Mouse (Mus musculus) heart, embryonic 10.5 days (tissue): ENCODE results near the gene Nup188. TPM values are rescaled to one million over a fixed set of nuclear protein-coding genes. Genes with fewer than 3 reads are reported as not detected.

ENCODE experiments used
- DNase-seq: peaks from one replicate; pipeline ENCODE4 v3.0.0-alpha.2; 2017; ENCODE audit warnings: low spot score
- H3K27ac ChIP-seq: fragments of 300-500 bp; sonication (generic); 2 replicates; pipeline ENCODE4 v1.5.1; 2016; ENCODE audit warnings: mild to moderate bottlenecking
- H3K27me3 ChIP-seq: fragments of 300-500 bp; sonication (generic); 2 replicates; pipeline ENCODE4 v1.6.1; 2016; ENCODE audit warnings: mild to moderate bottlenecking; ENCODE audit not compliant: poor library complexity, insufficient read depth, severe bottlenecking
- H3K36me3 ChIP-seq: fragments of 300-500 bp; sonication (generic); 2 replicates; pipeline ENCODE4 v1.6.1; 2016; ENCODE audit warnings: mild to moderate bottlenecking, moderate library complexity
- H3K4me1 ChIP-seq: fragments of 300-500 bp; sonication (generic); 2 replicates; pipeline ENCODE4 v1.6.1; 2016; ENCODE audit warnings: mild to moderate bottlenecking
- H3K4me3 ChIP-seq: fragments of 300-500 bp; sonication (generic); 2 replicates; pipeline ENCODE4 v1.5.1; 2016; ENCODE audit warnings: mild to moderate bottlenecking, moderate library complexity
- H3K9me3 ChIP-seq: fragments of 300-500 bp; sonication (generic); 2 replicates; pipeline ENCODE4 v1.6.1; 2016; ENCODE audit warnings: mild to moderate bottlenecking, moderate library complexity
- WGBS: fragments of 180-500 bp; shearing (Covaris S2); methylation state at CpG from one replicate; pipeline ENCODE4 v1.1.7; 2016; 5-methylcytosine and 5-hydroxymethylcytosine counted together
- polyA plus RNA-seq: library from polyadenylated mRNA; unstranded; fragments of >200 nt; fragmentation: Nextera tagmentation; extraction: Ambion mirVana; gene quantifications from 2 replicates; pipeline ENCODE4 v1.2.1, GENCODE M21; 2016

The Nup188 gene
- polyA plus RNA-seq, 1 experiment from 2014 or later = 46.5 TPM

- peaks cover 96% of the 10 kb centered on the region for H3K36me3 ChIP-seq
- WGBS = 90% methylated on average over 7 of the region's 7 CpGs
- no peak for DNase-seq
- no peak overlapping the region for H3K4me3 ChIP-seq
- H3K9me3 ChIP-seq = no peaks in the 10 kb centered on the region
- H3K27ac ChIP-seq = no peak overlapping the region
- H3K4me1 ChIP-seq = no peaks in the 10 kb centered on the region
- H3K27me3 ChIP-seq = no peaks in the 10 kb centered on the region
Observed at GRCm38 (mm10) chr2:30323111-30323510, 36.9 kb downstream of the Nup188 start.

GRCm38 (mm10) chr2:30325296-30325695 lies 39.1 kb downstream of the Nup188 start:
- Histone ChIP-seq H3K4me1 (no peaks in the 10 kb centered on the region), H3K36me3 (peaks cover 99% of the 10 kb centered on the region), H3K4me3 (no peak overlapping the region), H3K27ac (no peak overlapping the region), H3K27me3 (no peaks in the 10 kb centered on the region), H3K9me3 (no peaks in the 10 kb centered on the region)
- DNase-seq = no peak
- 92% methylated on average over 5 of the region's 5 CpGs for WGBS

GRCm38 (mm10) chr2:30327276-30327675 lies 41.1 kb downstream of the Nup188 start:
- Histone ChIP-seq H3K9me3 (no peaks in the 10 kb centered on the region), H3K4me3 (no peak overlapping the region), H3K4me1 (no peaks in the 10 kb centered on the region), H3K27ac (no peak overlapping the region), H3K27me3 (no peaks in the 10 kb centered on the region), H3K36me3 (peaks cover 99% of the 10 kb centered on the region)
- no peak for DNase-seq
- 91% methylated on average over 7 of the region's 7 CpGs for WGBS

GRCm38 (mm10) chr2:30328791-30329190 lies 42.6 kb downstream of the Nup188 start:
- Histone ChIP-seq H3K27me3 (no peaks in the 10 kb centered on the region), H3K9me3 (no peaks in the 10 kb centered on the region), H3K4me3 (no peak overlapping the region), H3K36me3 (peaks cover 99% of the 10 kb centered on the region), H3K4me1 (no peaks in the 10 kb centered on the region), H3K27ac (no peak overlapping the region)
- 92% methylated on average over 3 of the region's 3 CpGs for WGBS
- DNase-seq = no peak

- no peak overlapping the region for H3K27ac ChIP-seq
- 0 out of 2 replicates have a peak, but pooled peaks cover 8% of the 10 kb centered on the region for H3K4me1 ChIP-seq
- H3K4me3 ChIP-seq = no peak overlapping the region
- no peaks in the 10 kb centered on the region for H3K27me3 ChIP-seq
- H3K9me3 ChIP-seq = no peaks in the 10 kb centered on the region
- peaks cover 98% of the 10 kb centered on the region for H3K36me3 ChIP-seq
- 96% methylated on average over 2 of the region's 2 CpGs for WGBS
- no peak for DNase-seq
Observed at GRCm38 (mm10) chr2:30335324-30335723, 49.1 kb downstream of the Nup188 start.

GRCm38 (mm10) chr2:30336174-30336915 lies 50.1 kb downstream of the Nup188 start:
- Histone ChIP-seq H3K27ac (no peak overlapping the region; the same call in 1 of the 2 replicates), H3K4me3 (no peak overlapping the region), H3K36me3 (peaks cover 98% of the 10 kb centered on the region), H3K9me3 (no peaks in the 10 kb centered on the region), H3K4me1 (0 out of 2 replicates have a peak, but pooled peaks cover 8% of the 10 kb centered on the region), H3K27me3 (no peaks in the 10 kb centered on the region)
- WGBS = 85% methylated on average over 16 of the region's 16 CpGs
- DNase-seq = no peak

- WGBS = 65% methylated on average over 12 of the region's 12 CpGs
- H3K27me3 ChIP-seq = no peaks in the 10 kb centered on the region
- 0 out of 2 replicates have a peak, but pooled peaks cover 8% of the 10 kb centered on the region for H3K4me1 ChIP-seq
- H3K9me3 ChIP-seq = no peaks in the 10 kb centered on the region
- no peak overlapping the region for H3K27ac ChIP-seq
- peaks cover 98% of the 10 kb centered on the region for H3K36me3 ChIP-seq
- no peak overlapping the region for H3K4me3 ChIP-seq
- peak; percentile 76 for DNase-seq
Observed at GRCm38 (mm10) chr2:30337179-30337578, 51.0 kb downstream of the Nup188 start.

GRCm38 (mm10) chr2:30342061-30342460 lies 55.9 kb downstream of the Nup188 start:
- no peak for DNase-seq
- Histone ChIP-seq H3K4me1 (0 out of 2 replicates have a peak, but pooled peaks cover 7% of the 10 kb centered on the region), H3K4me3 (no peak overlapping the region), H3K36me3 (peaks cover 99% of the 10 kb centered on the region), H3K27ac (no peak overlapping the region), H3K27me3 (no peaks in the 10 kb centered on the region), H3K9me3 (no peaks in the 10 kb centered on the region)
- WGBS = 90% methylated on average over 3 of the region's 3 CpGs

GRCm38 (mm10) chr2:30342544-30342943 lies 56.3 kb downstream of the Nup188 start:
- 92% methylated on average over 7 of the region's 7 CpGs for WGBS
- no peaks in the 10 kb centered on the region for H3K9me3 ChIP-seq
- H3K4me1 ChIP-seq = 0 out of 2 replicates have a peak, but pooled peaks cover 4% of the 10 kb centered on the region
- peaks cover 99% of the 10 kb centered on the region for H3K36me3 ChIP-seq
- no peak overlapping the region for H3K4me3 ChIP-seq
- H3K27ac ChIP-seq = no peak overlapping the region
- H3K27me3 ChIP-seq = no peaks in the 10 kb centered on the region
- DNase-seq = no peak

- WGBS = 80% methylated on average over 14 of the region's 14 CpGs
- H3K4me1 ChIP-seq = 0 out of 2 replicates have a peak, but pooled peaks cover 4% of the 10 kb centered on the region
- no peak overlapping the region for H3K27ac ChIP-seq
- H3K9me3 ChIP-seq = no peaks in the 10 kb centered on the region
- no peak for DNase-seq
- H3K4me3 ChIP-seq = no peak overlapping the region
- no peaks in the 10 kb centered on the region for H3K27me3 ChIP-seq
- peaks cover 100% of the 10 kb centered on the region for H3K36me3 ChIP-seq
Observed at GRCm38 (mm10) chr2:30343601-30344137, 57.5 kb downstream of the Nup188 start.

GRCm38 (mm10) chr2:30345971-30346676 lies 59.9 kb downstream of the Nup188 start:
- no peak overlapping the region for H3K27ac ChIP-seq
- H3K4me1 ChIP-seq = 0 out of 2 replicates have a peak, but pooled peaks cover 7% of the 10 kb centered on the region
- DNase-seq = no peak
- peaks cover 96% of the 10 kb centered on the region for H3K36me3 ChIP-seq
- H3K4me3 ChIP-seq = no peak overlapping the region
- WGBS = 91% methylated on average over 7 of the region's 7 CpGs
- no peaks in the 10 kb centered on the region for H3K27me3 ChIP-seq
- no peaks in the 10 kb centered on the region for H3K9me3 ChIP-seq

GRCm38 (mm10) chr2:30349196-30349595 lies 63.0 kb downstream of the Nup188 start:
- no peaks in the 10 kb centered on the region for H3K9me3 ChIP-seq
- no peak for DNase-seq
- H3K4me3 ChIP-seq = no peak overlapping the region
- 89% methylated on average over 6 of the region's 6 CpGs for WGBS
- peaks cover 87% of the 10 kb centered on the region for H3K36me3 ChIP-seq
- H3K27ac ChIP-seq = no peak overlapping the region
- 0 out of 2 replicates have a peak, but pooled peaks cover 9% of the 10 kb centered on the region for H3K4me1 ChIP-seq
- no peaks in the 10 kb centered on the region for H3K27me3 ChIP-seq

- H3K27me3 ChIP-seq = no peaks in the 10 kb centered on the region
- peaks cover 20% of the 10 kb centered on the region for H3K4me1 ChIP-seq
- WGBS = 55% methylated on average over 2 of the region's 2 CpGs
- DNase-seq = no peak
- H3K36me3 ChIP-seq = peaks cover 79% of the 10 kb centered on the region
- H3K9me3 ChIP-seq = no peaks in the 10 kb centered on the region
- H3K4me3 ChIP-seq = no peak overlapping the region
- no peak overlapping the region for H3K27ac ChIP-seq
Observed at GRCm38 (mm10) chr2:30351149-30351548, 65.0 kb downstream of the Nup188 start.
